Mouse (Mus musculus): ENCODE measurements around the gene Zfp787. TPM values are rescaled to one million over a fixed set of nuclear protein-coding genes. Genes with fewer than 3 reads are reported as not detected.

Zfp787 gene
- polyA plus RNA-seq, 1 experiment from 2014 or later = 19.8 TPM

Other genes starting within 250 kb of the Zfp787 start
- not detected in 2 replicates for gene Vmn1r65, start 145.0 kb downstream of the Zfp787 start, polyA plus RNA-seq (2015; fragmentation: Nextera tagmentation; extraction: Ambion mirVana)
- gene Nlrp4c, start 110.8 kb downstream of the Zfp787 start, polyA plus RNA-seq (2015; fragmentation: Nextera tagmentation; extraction: Ambion mirVana) = not detected in 2 replicates
- 52.8 and 55.9 TPM in 2 replicates for gene Zfp444, start 16.2 kb upstream of the Zfp787 start, polyA plus RNA-seq (2015; fragmentation: Nextera tagmentation; extraction: Ambion mirVana)
- gene Galp, start 41.1 kb upstream of the Zfp787 start, polyA plus RNA-seq (2015; fragmentation: Nextera tagmentation; extraction: Ambion mirVana) = not detected in 2 replicates
- gene Zscan5b, start 66.3 kb upstream of the Zfp787 start, polyA plus RNA-seq (2015; fragmentation: Nextera tagmentation; extraction: Ambion mirVana) = not detected in 2 replicates
- gene Epp13, start 96.7 kb upstream of the Zfp787 start, polyA plus RNA-seq (2015; fragmentation: Nextera tagmentation; extraction: Ambion mirVana) = not detected in 2 replicates
- gene Zfp667, start 130.6 kb upstream of the Zfp787 start, polyA plus RNA-seq (2015; fragmentation: Nextera tagmentation; extraction: Ambion mirVana) = 8.9 and 9.1 TPM in 2 replicates
- 5.3 and 5.9 TPM in 2 replicates for gene Zfp583, start 175.3 kb upstream of the Zfp787 start, polyA plus RNA-seq (2015; fragmentation: Nextera tagmentation; extraction: Ambion mirVana)
- gene Gm3854, start 187.8 kb upstream of the Zfp787 start, polyA plus RNA-seq (2015; fragmentation: Nextera tagmentation; extraction: Ambion mirVana) = 1.9 and 2.1 TPM in 2 replicates
- gene Zfp78, start 207.3 kb upstream of the Zfp787 start, polyA plus RNA-seq (2015; fragmentation: Nextera tagmentation; extraction: Ambion mirVana) = 2.9 and 3.3 TPM in 2 replicates
- 7.8 and 9.2 TPM in 2 replicates for gene Zfp28, start 227.3 kb upstream of the Zfp787 start, polyA plus RNA-seq (2015; fragmentation: Nextera tagmentation; extraction: Ambion mirVana)
- gene Smim17, start 242.7 kb upstream of the Zfp787 start, polyA plus RNA-seq (2015; fragmentation: Nextera tagmentation; extraction: Ambion mirVana) = 0.29 and 0.56 TPM in 2 replicates

Measured in limb, embryonic 15.5 days (tissue).